Mouse (Mus musculus): ENCODE results near the gene Spta1. TPM values are rescaled to one million over a fixed set of nuclear protein-coding genes. Genes with fewer than 3 reads are reported as not detected.

Gene Spta1
- 0.26 and 0.57 TPM in 2 replicates for polyA plus RNA-seq (2015; fragmentation: Nextera tagmentation; extraction: Ambion mirVana)

GRCm38 (mm10) chr1:174172605-174173004 is at the start of gene Spta1:
Gene Spta1 (plus strand): TSS chr1:174172776.
- ATAC-seq (ENCODE audit: low read depth): no peak
- Histone ChIP-seq H3K4me1 (replicated peaks; ENCODE audit: control insufficient read depth, insufficient read depth, low read length) (no peaks in the 10 kb centered on the region), H3K4me2 (ENCODE audit: low read depth, low read length) (no peak within 1 kb of the TSS), H3K27ac (ENCODE audit: low read length) (no peak within 1 kb of the TSS), H3K4me3 (ENCODE audit: low read length) (no peak within 1 kb of the TSS), H3K9me3 (ENCODE audit: control insufficient read depth, low read length) (no peaks in the 10 kb centered on the region), H3K36me3 (ENCODE audit: control insufficient read depth, insufficient read depth, low read length) (no peaks in the 10 kb centered on the region), H3K27me3 (ENCODE audit: control insufficient read depth, insufficient read depth, low read depth, low read length) (no peaks in the 10 kb centered on the region), H3K9ac (ENCODE audit: low read length) (no peak within 1 kb of the TSS)
- WGBS: 30% methylated on average over 3 of the region's 3 CpGs

GRCm38 (mm10) chr1:174131217-174131616 is 41.4 kb upstream of the Spta1 start, which contains the start of gene Olfr424:
Gene Olfr424 (plus strand): TSS chr1:174131517.
- no peaks in the 10 kb centered on the region for H3K36me3 ChIP-seq (ENCODE audit: control insufficient read depth, insufficient read depth, low read length)
- no peak within 1 kb of the TSS for H3K4me3 ChIP-seq (ENCODE audit: low read length)
- H3K27ac ChIP-seq (ENCODE audit: low read length): no peak within 1 kb of the TSS
- no peaks in the 10 kb centered on the region for H3K4me1 ChIP-seq (replicated peaks; ENCODE audit: control insufficient read depth, insufficient read depth, low read length)
- H3K9me3 ChIP-seq (ENCODE audit: control insufficient read depth, low read length): no peaks in the 10 kb centered on the region
- no peak within 1 kb of the TSS for H3K4me2 ChIP-seq (ENCODE audit: low read depth, low read length)
- no peak within 1 kb of the TSS for H3K9ac ChIP-seq (ENCODE audit: low read length)
- H3K27me3 ChIP-seq (ENCODE audit: control insufficient read depth, insufficient read depth, low read depth, low read length): no peaks in the 10 kb centered on the region
- WGBS: 68% methylated on average over 3 of the region's 3 CpGs
- ATAC-seq (ENCODE audit: low read depth): no peak

GRCm38 (mm10) chr1:174131999-174132398 is 40.6 kb upstream of the Spta1 start:
- 75% methylated on average over 3 of the region's 3 CpGs for WGBS
- Histone ChIP-seq H3K4me1 (replicated peaks; ENCODE audit: control insufficient read depth, insufficient read depth, low read length) (no peaks in the 10 kb centered on the region), H3K4me3 (ENCODE audit: low read length) (no peak overlapping the region), H3K9ac (ENCODE audit: low read length) (no peak overlapping the region), H3K9me3 (ENCODE audit: control insufficient read depth, low read length) (no peaks in the 10 kb centered on the region), H3K27me3 (ENCODE audit: control insufficient read depth, insufficient read depth, low read depth, low read length) (no peaks in the 10 kb centered on the region), H3K27ac (ENCODE audit: low read length) (no peak overlapping the region), H3K36me3 (ENCODE audit: control insufficient read depth, insufficient read depth, low read length) (no peaks in the 10 kb centered on the region), H3K4me2 (ENCODE audit: low read depth, low read length) (no peak overlapping the region)
- no peak for ATAC-seq (ENCODE audit: low read depth)

GRCm38 (mm10) chr1:174141384-174141783 is 31.2 kb upstream of the Spta1 start:
- no peak overlapping the region for H3K27ac ChIP-seq (ENCODE audit: low read length)
- H3K4me1 ChIP-seq (replicated peaks; ENCODE audit: control insufficient read depth, insufficient read depth, low read length): no peaks in the 10 kb centered on the region
- H3K9me3 ChIP-seq (ENCODE audit: control insufficient read depth, low read length): no peaks in the 10 kb centered on the region
- no peak for ATAC-seq (ENCODE audit: low read depth)
- 63% methylated on average over 2 of the region's 2 CpGs for WGBS
- no peaks in the 10 kb centered on the region for H3K27me3 ChIP-seq (ENCODE audit: control insufficient read depth, insufficient read depth, low read depth, low read length)
- H3K36me3 ChIP-seq (ENCODE audit: control insufficient read depth, insufficient read depth, low read length): no peaks in the 10 kb centered on the region
- H3K9ac ChIP-seq (ENCODE audit: low read length): no peak overlapping the region
- H3K4me3 ChIP-seq (ENCODE audit: low read length): no peak overlapping the region
- no peak overlapping the region for H3K4me2 ChIP-seq (ENCODE audit: low read depth, low read length)

GRCm38 (mm10) chr1:174146696-174147095 is 25.9 kb upstream of the Spta1 start:
- Histone ChIP-seq H3K9ac (ENCODE audit: low read length) (no peak overlapping the region), H3K9me3 (ENCODE audit: control insufficient read depth, low read length) (no peaks in the 10 kb centered on the region), H3K27me3 (ENCODE audit: control insufficient read depth, insufficient read depth, low read depth, low read length) (no peaks in the 10 kb centered on the region), H3K27ac (ENCODE audit: low read length) (no peak overlapping the region), H3K4me3 (ENCODE audit: low read length) (no peak overlapping the region), H3K4me1 (replicated peaks; ENCODE audit: control insufficient read depth, insufficient read depth, low read length) (no peaks in the 10 kb centered on the region), H3K36me3 (ENCODE audit: control insufficient read depth, insufficient read depth, low read length) (no peaks in the 10 kb centered on the region), H3K4me2 (ENCODE audit: low read depth, low read length) (no peak overlapping the region)
- WGBS: 56% methylated on average over 1 of the region's 1 CpGs
- no peak for ATAC-seq (ENCODE audit: low read depth)

GRCm38 (mm10) chr1:174149289-174149688 is 23.3 kb upstream of the Spta1 start:
- Histone ChIP-seq H3K36me3 (ENCODE audit: control insufficient read depth, insufficient read depth, low read length) (no peaks in the 10 kb centered on the region), H3K4me1 (replicated peaks; ENCODE audit: control insufficient read depth, insufficient read depth, low read length) (no peaks in the 10 kb centered on the region)

GRCm38 (mm10) chr1:174155333-174155732 is 17.2 kb upstream of the Spta1 start, which contains the start of gene Olfr420:
Gene Olfr420 (plus strand): TSS chr1:174155633.
- 64% methylated on average over 1 of the region's 1 CpGs for WGBS
- Histone ChIP-seq H3K27me3 (ENCODE audit: control insufficient read depth, insufficient read depth, low read depth, low read length) (no peaks in the 10 kb centered on the region), H3K4me1 (replicated peaks; ENCODE audit: control insufficient read depth, insufficient read depth, low read length) (no peaks in the 10 kb centered on the region), H3K4me2 (ENCODE audit: low read depth, low read length) (no peak within 1 kb of the TSS), H3K9me3 (ENCODE audit: control insufficient read depth, low read length) (no peaks in the 10 kb centered on the region), H3K9ac (ENCODE audit: low read length) (no peak within 1 kb of the TSS), H3K4me3 (ENCODE audit: low read length) (no peak within 1 kb of the TSS), H3K27ac (ENCODE audit: low read length) (no peak within 1 kb of the TSS), H3K36me3 (ENCODE audit: control insufficient read depth, insufficient read depth, low read length) (no peaks in the 10 kb centered on the region)
- no peak for ATAC-seq (ENCODE audit: low read depth)

More at GRCm38 (mm10) chr1:174149289-174149688, 23.3 kb upstream of the Spta1 start:
- Histone ChIP-seq H3K4me3 (ENCODE audit: low read length) (no peak overlapping the region), H3K9me3 (ENCODE audit: control insufficient read depth, low read length) (no peaks in the 10 kb centered on the region), H3K9ac (ENCODE audit: low read length) (no peak overlapping the region), H3K27ac (ENCODE audit: low read length) (no peak overlapping the region), H3K27me3 (ENCODE audit: control insufficient read depth, insufficient read depth, low read depth, low read length) (no peaks in the 10 kb centered on the region), H3K4me2 (ENCODE audit: low read depth, low read length) (no peak overlapping the region)
- 84% methylated on average over 2 of the region's 2 CpGs for WGBS
- ATAC-seq (ENCODE audit: low read depth): no peak

- no peaks in the 10 kb centered on the region for H3K36me3 ChIP-seq (ENCODE audit: control insufficient read depth, insufficient read depth, low read length)
- 66% methylated on average over 3 of the region's 3 CpGs for WGBS
- H3K27me3 ChIP-seq (ENCODE audit: control insufficient read depth, insufficient read depth, low read depth, low read length): no peaks in the 10 kb centered on the region
- H3K4me2 ChIP-seq (ENCODE audit: low read depth, low read length): no peak overlapping the region
- no peak overlapping the region for H3K9ac ChIP-seq (ENCODE audit: low read length)
- H3K9me3 ChIP-seq (ENCODE audit: control insufficient read depth, low read length): no peaks in the 10 kb centered on the region
- no peak overlapping the region for H3K4me3 ChIP-seq (ENCODE audit: low read length)
- ATAC-seq (ENCODE audit: low read depth): no peak
- H3K27ac ChIP-seq (ENCODE audit: low read length): no peak overlapping the region
- H3K4me1 ChIP-seq (replicated peaks; ENCODE audit: control insufficient read depth, insufficient read depth, low read length): no peaks in the 10 kb centered on the region
These were observed 15.0 kb upstream of the Spta1 start for GRCm38 (mm10) chr1:174157622-174158021.

GRCm38 (mm10) chr1:174158512-174158911 is 14.1 kb upstream of the Spta1 start:
- H3K27ac ChIP-seq (ENCODE audit: low read length): no peak overlapping the region
- 80% methylated on average over 1 of the region's 1 CpGs for WGBS
- no peak for ATAC-seq (ENCODE audit: low read depth)
- H3K4me1 ChIP-seq (replicated peaks; ENCODE audit: control insufficient read depth, insufficient read depth, low read length): no peaks in the 10 kb centered on the region
- no peaks in the 10 kb centered on the region for H3K9me3 ChIP-seq (ENCODE audit: control insufficient read depth, low read length)
- H3K27me3 ChIP-seq (ENCODE audit: control insufficient read depth, insufficient read depth, low read depth, low read length): no peaks in the 10 kb centered on the region
- H3K4me3 ChIP-seq (ENCODE audit: low read length): no peak overlapping the region
- no peak overlapping the region for H3K9ac ChIP-seq (ENCODE audit: low read length)
- no peaks in the 10 kb centered on the region for H3K36me3 ChIP-seq (ENCODE audit: control insufficient read depth, insufficient read depth, low read length)
- H3K4me2 ChIP-seq (ENCODE audit: low read depth, low read length): no peak overlapping the region

- WGBS: 87% methylated on average over 10 of the region's 10 CpGs
- H3K4me1 ChIP-seq (replicated peaks; ENCODE audit: control insufficient read depth, insufficient read depth, low read length): no peaks in the 10 kb centered on the region
- no peaks in the 10 kb centered on the region for H3K27me3 ChIP-seq (ENCODE audit: control insufficient read depth, insufficient read depth, low read depth, low read length)
- H3K4me3 ChIP-seq (ENCODE audit: low read length): no peak overlapping the region
- no peak overlapping the region for H3K9ac ChIP-seq (ENCODE audit: low read length)
- no peaks in the 10 kb centered on the region for H3K9me3 ChIP-seq (ENCODE audit: control insufficient read depth, low read length)
- H3K4me2 ChIP-seq (ENCODE audit: low read depth, low read length): no peak overlapping the region
- no peaks in the 10 kb centered on the region for H3K36me3 ChIP-seq (ENCODE audit: control insufficient read depth, insufficient read depth, low read length)
- no peak for ATAC-seq (ENCODE audit: low read depth)
- no peak overlapping the region for H3K27ac ChIP-seq (ENCODE audit: low read length)
These were observed 13.5 kb upstream of the Spta1 start for GRCm38 (mm10) chr1:174159095-174159494.
